9 mouse cellular contexts compared by ENCODE assay signal in genomic region chr15:98778191-98778770, GRCm38 (mm10). TPM values are rescaled to one million over a fixed set of nuclear protein-coding genes. Genes with fewer than 3 reads are reported as not detected.
DNase-seq lines count a peak whose midpoint lies in the region; ATAC-seq and TF ChIP-seq lines count a peak whose summit lies in the region.
"Had no signal": no experiment of that assay in that cellular context is flagged by ENCODE, and none has a peak within 500 bp of the region (broad histone marks: within the 10 kb centered on the region; RNA-seq: fewer than 3 reads in every experiment).

No protein-coding gene starts in this region.

- H3K4me1 ChIP-seq in megakaryocyte, embryonic 14.5 days: peaks cover 50% of the 10 kb centered on the region
- no peaks in the 10 kb centered on the region for H3K4me1 ChIP-seq in forebrain, embryonic 14.5 days (ENCODE audit: control insufficient read depth, insufficient read depth, low read length)
- H3K4me1 ChIP-seq in liver, embryonic 13.5 days (replicated peaks): peaks cover 33% of the 10 kb centered on the region
- H3K4me1 ChIP-seq in stomach, postnatal 0 days (replicated peaks; ENCODE audit: control insufficient read depth, insufficient read depth): peaks cover 5% of the 10 kb centered on the region; the same call in 1 of the 2 replicates

- H3K9me3 ChIP-seq in megakaryocyte, embryonic 14.5 days: no peaks in the 10 kb centered on the region
- H3K9me3 ChIP-seq in forebrain, embryonic 14.5 days (replicated peaks; ENCODE audit: control insufficient read depth, low read length): no peaks in the 10 kb centered on the region
- H3K9me3 ChIP-seq in liver, embryonic 13.5 days (replicated peaks): no peaks in the 10 kb centered on the region
- no peaks in the 10 kb centered on the region for H3K9me3 ChIP-seq in stomach, postnatal 0 days (ENCODE audit: control insufficient read depth, low read length)

- no peak for TF ChIP-seq EP300 in stomach, postnatal 0 days (optimal IDR thresholded peaks at IDR 0.05)

- peak overlapping the region; percentile 32; the same call in 1 of the 2 replicates for H3K4me2 ChIP-seq in forebrain, embryonic 14.5 days (ENCODE audit: low read length)
- peak overlapping the region; percentile 30; the same call in 1 of the 2 replicates for H3K4me2 ChIP-seq in liver, embryonic 13.5 days
- H3K4me2 ChIP-seq in stomach, postnatal 0 days (replicated peaks; ENCODE audit: low read depth): peak overlapping the region; percentile 46

- DNase-seq in forebrain, embryonic 14.5 days (ENCODE audit: low spot score): no peak
- no peak for DNase-seq in liver, embryonic 13.5 days
- DNase-seq in stomach, postnatal 0 days (ENCODE audit: low spot score): no peak
- no peak for DNase-seq in urinary bladder, postnatal 14 days (ENCODE audit: low spot score)
- no peak for DNase-seq in thymus, postnatal 10 days (ENCODE audit: low spot score in 2 of 2)

- no peak for TF ChIP-seq CTCF in stomach, postnatal 0 days (IDR thresholded peaks at IDR 0.05; ENCODE audit: low read depth)

- peaks cover 91% of the 10 kb centered on the region for H3K27me3 ChIP-seq in megakaryocyte, embryonic 14.5 days (replicated peaks)
- H3K27me3 ChIP-seq in forebrain, embryonic 14.5 days (replicated peaks; ENCODE audit: control insufficient read depth, insufficient read depth, low read length): peaks cover 93% of the 10 kb centered on the region
- H3K27me3 ChIP-seq in liver, embryonic 13.5 days: peaks cover 98% of the 10 kb centered on the region
- H3K27me3 ChIP-seq in stomach, postnatal 0 days (ENCODE audit: control insufficient read depth, insufficient read depth, low read length): peaks cover 31% of the 10 kb centered on the region; the same call in 1 of the 2 replicates

- H3K27ac ChIP-seq in forebrain, embryonic 14.5 days (ENCODE audit: low read depth, low read length): no peak overlapping the region
- H3K27ac ChIP-seq in liver, embryonic 13.5 days: no peak overlapping the region
- H3K27ac ChIP-seq in stomach, postnatal 0 days (replicated peaks): no peak overlapping the region

- peak overlapping the region; percentile 89 for H3K4me3 ChIP-seq in megakaryocyte, embryonic 14.5 days (replicated peaks)
- peak overlapping the region; percentile 11 for H3K4me3 ChIP-seq in forebrain, embryonic 14.5 days (ENCODE audit: low read depth, low read length)
- H3K4me3 ChIP-seq in liver, embryonic 13.5 days (replicated peaks): no peak overlapping the region; the same call in 1 of the 2 replicates
- H3K4me3 ChIP-seq in stomach, postnatal 0 days (ENCODE audit: low read depth, low read length): peak overlapping the region; percentile 31

- H3K36me3 ChIP-seq in megakaryocyte, embryonic 14.5 days (replicated peaks; ENCODE audit: low read length): no peaks in the 10 kb centered on the region
- H3K36me3 ChIP-seq in forebrain, embryonic 14.5 days (ENCODE audit: control insufficient read depth, insufficient read depth, low read length): no peaks in the 10 kb centered on the region
- no peaks in the 10 kb centered on the region for H3K36me3 ChIP-seq in liver, embryonic 13.5 days
- H3K36me3 ChIP-seq in stomach, postnatal 0 days (ENCODE audit: control insufficient read depth, insufficient read depth, low read length): no peaks in the 10 kb centered on the region

- no peak for ATAC-seq in megakaryocyte, adult 5-6 weeks (ENCODE audit: poor library complexity, severe bottlenecking)
- no peak for ATAC-seq in forebrain, embryonic 14.5 days
- ATAC-seq in liver, embryonic 13.5 days (ENCODE audit: low read depth): no peak
- no peak for ATAC-seq in stomach, postnatal 0 days (ENCODE audit: low FRiP score, low TSS enrichment)
- ATAC-seq in erythroblast, adult 5-6 weeks (replicated peaks; ENCODE audit: low FRiP score, poor library complexity, severe bottlenecking): no peak

- H3K9ac ChIP-seq in forebrain, embryonic 14.5 days (ENCODE audit: low read length): no peak overlapping the region
- H3K9ac ChIP-seq in liver, embryonic 13.5 days: no peak overlapping the region
- H3K9ac ChIP-seq in stomach, postnatal 0 days (ENCODE audit: low read length): no peak overlapping the region

- under 1% methylated on average over 24 of the region's 25 CpGs for WGBS in forebrain, embryonic 14.5 days
- WGBS in liver, embryonic 13.5 days (ENCODE audit: insufficient replicate concordance): 1% methylated on average over 25 of the region's 25 CpGs
- WGBS in stomach, postnatal 0 days: 2% methylated on average over 23 of the region's 25 CpGs

RNA-seq across cellular contexts. Expression of gene Wnt10b, which starts 0.3 kb away (rescaled TPM):
- not detected in 2 replicates for polyA plus RNA-seq in megakaryocyte, embryonic 14.5 days (2012; ENCODE audit: insufficient read depth, low replicate concordance)
- total RNA-seq in megakaryocyte, adult 5-6 weeks (2015): 0.04 and 0.34 TPM in 2 replicates
- total RNA-seq in megakaryocyte, adult 5-6 weeks (2017): not detected in 2 replicates
- polyA plus RNA-seq in forebrain, embryonic 14.5 days (2014; fragmentation: Nextera tagmentation; extraction: Ambion mirVana): not detected in 2 replicates
- not detected in 2 replicates for polyA plus RNA-seq in liver, embryonic 13.5 days (2015; fragmentation: Nextera tagmentation; extraction: Ambion mirVana)
- 0.11 TPM in 1 of 2 replicates, not detected in the other for polyA plus RNA-seq in stomach, postnatal 0 days (2015; fragmentation: Nextera tagmentation; extraction: Ambion mirVana)
- 1.0 TPM in 1 of 2 replicates, not detected in the other for total RNA-seq in erythroblast, adult 5-6 weeks (2015; ENCODE audit: low replicate concordance)
- not detected in 2 replicates for total RNA-seq in erythroblast, adult 5-6 weeks (2017; ENCODE audit: low replicate concordance)

RNA-seq across cellular contexts. Expression of gene Wnt1, which starts 11.4 kb away (rescaled TPM):
- polyA plus RNA-seq in megakaryocyte, embryonic 14.5 days (2012; ENCODE audit: insufficient read depth, low replicate concordance): not detected in 2 replicates
- not detected in 2 replicates for total RNA-seq in megakaryocyte, adult 5-6 weeks (2015)
- not detected in 2 replicates for total RNA-seq in megakaryocyte, adult 5-6 weeks (2017)
- polyA plus RNA-seq in forebrain, embryonic 14.5 days (2014; fragmentation: Nextera tagmentation; extraction: Ambion mirVana): 0.56 TPM in 1 of 2 replicates, not detected in the other
- polyA plus RNA-seq in liver, embryonic 13.5 days (2015; fragmentation: Nextera tagmentation; extraction: Ambion mirVana): not detected in 2 replicates
- not detected in 2 replicates for polyA plus RNA-seq in stomach, postnatal 0 days (2015; fragmentation: Nextera tagmentation; extraction: Ambion mirVana)
- not detected in 2 replicates for total RNA-seq in erythroblast, adult 5-6 weeks (2015; ENCODE audit: low replicate concordance)
- not detected in 2 replicates for total RNA-seq in erythroblast, adult 5-6 weeks (2017; ENCODE audit: low replicate concordance)
- polyA plus RNA-seq: spleen, adult 2 months had no signal

RNA-seq across cellular contexts. Expression of gene Arf3, which starts 15.3 kb away (rescaled TPM):
- polyA plus RNA-seq in megakaryocyte, embryonic 14.5 days (2012; ENCODE audit: insufficient read depth, low replicate concordance): 7.0 and 17.8 TPM in 2 replicates
- total RNA-seq in megakaryocyte, adult 5-6 weeks (2015): 28.3 and 35.9 TPM in 2 replicates
- 33.8 and 37.8 TPM in 2 replicates for total RNA-seq in megakaryocyte, adult 5-6 weeks (2017)
- polyA plus RNA-seq in forebrain, embryonic 14.5 days (2014; fragmentation: Nextera tagmentation; extraction: Ambion mirVana): 31.7 and 41.4 TPM in 2 replicates
- polyA plus RNA-seq in liver, embryonic 13.5 days (2015; fragmentation: Nextera tagmentation; extraction: Ambion mirVana): 11.9 and 13.8 TPM in 2 replicates
- 29.5 and 33.1 TPM in 2 replicates for polyA plus RNA-seq in stomach, postnatal 0 days (2015; fragmentation: Nextera tagmentation; extraction: Ambion mirVana)
- 7.1 and 8.4 TPM in 2 replicates for total RNA-seq in erythroblast, adult 5-6 weeks (2015; ENCODE audit: low replicate concordance)
- total RNA-seq in erythroblast, adult 5-6 weeks (2017; ENCODE audit: low replicate concordance): 4.6 and 8.1 TPM in 2 replicates

RNA-seq across cellular contexts. Expression of gene Ddn, which starts 31.0 kb away (rescaled TPM):
- polyA plus RNA-seq in megakaryocyte, embryonic 14.5 days (2012; ENCODE audit: insufficient read depth, low replicate concordance): 0.32 and 0.73 TPM in 2 replicates
- not detected in 2 replicates for total RNA-seq in megakaryocyte, adult 5-6 weeks (2015)
- total RNA-seq in megakaryocyte, adult 5-6 weeks (2017): 0.15 and 0.16 TPM in 2 replicates
- 0.33 and 0.57 TPM in 2 replicates for polyA plus RNA-seq in forebrain, embryonic 14.5 days (2014; fragmentation: Nextera tagmentation; extraction: Ambion mirVana)
- not detected in 2 replicates for polyA plus RNA-seq in liver, embryonic 13.5 days (2015; fragmentation: Nextera tagmentation; extraction: Ambion mirVana)
- 0.02 TPM in 1 of 2 replicates, not detected in the other for polyA plus RNA-seq in stomach, postnatal 0 days (2015; fragmentation: Nextera tagmentation; extraction: Ambion mirVana)
- not detected in 2 replicates for total RNA-seq in erythroblast, adult 5-6 weeks (2015; ENCODE audit: low replicate concordance)
- not detected in 2 replicates for total RNA-seq in erythroblast, adult 5-6 weeks (2017; ENCODE audit: low replicate concordance)

RNA-seq across cellular contexts. Expression of gene Fkbp11, which starts 50.3 kb away (rescaled TPM):
- polyA plus RNA-seq in megakaryocyte, embryonic 14.5 days (2012; ENCODE audit: insufficient read depth, low replicate concordance): 9.6 and 18.2 TPM in 2 replicates
- 0.40 TPM in 1 of 2 replicates, not detected in the other for total RNA-seq in megakaryocyte, adult 5-6 weeks (2015)
- 0.33 and 1.4 TPM in 2 replicates for total RNA-seq in megakaryocyte, adult 5-6 weeks (2017)
- polyA plus RNA-seq in forebrain, embryonic 14.5 days (2014; fragmentation: Nextera tagmentation; extraction: Ambion mirVana): 2.6 and 3.8 TPM in 2 replicates
- 91.3 and 91.7 TPM in 2 replicates for polyA plus RNA-seq in liver, embryonic 13.5 days (2015; fragmentation: Nextera tagmentation; extraction: Ambion mirVana)
- 117 and 127 TPM in 2 replicates for polyA plus RNA-seq in stomach, postnatal 0 days (2015; fragmentation: Nextera tagmentation; extraction: Ambion mirVana)
- 1.2 TPM in 1 of 2 replicates, not detected in the other for total RNA-seq in erythroblast, adult 5-6 weeks (2015; ENCODE audit: low replicate concordance)
- total RNA-seq in erythroblast, adult 5-6 weeks (2017; ENCODE audit: low replicate concordance): 0.84 and 1.0 TPM in 2 replicates
